Mouse (Mus musculus): ENCODE measurements around the gene Lipe. TPM values are rescaled to one million over a fixed set of nuclear protein-coding genes. Genes with fewer than 3 reads are reported as not detected.

Gene Lipe
- polyA plus RNA-seq, 3 experiments from 2014 or later = 9.0 to 11.0 (median 10.1) TPM

GRCm38 (mm10) chr7:25385850-25386555, 12.5 kb downstream of the Lipe start:
- peak; percentile 92 for ATAC-seq

GRCm38 (mm10) chr7:25385259-25385658, 13.3 kb downstream of the Lipe start:
- no peak for ATAC-seq

DNA sequence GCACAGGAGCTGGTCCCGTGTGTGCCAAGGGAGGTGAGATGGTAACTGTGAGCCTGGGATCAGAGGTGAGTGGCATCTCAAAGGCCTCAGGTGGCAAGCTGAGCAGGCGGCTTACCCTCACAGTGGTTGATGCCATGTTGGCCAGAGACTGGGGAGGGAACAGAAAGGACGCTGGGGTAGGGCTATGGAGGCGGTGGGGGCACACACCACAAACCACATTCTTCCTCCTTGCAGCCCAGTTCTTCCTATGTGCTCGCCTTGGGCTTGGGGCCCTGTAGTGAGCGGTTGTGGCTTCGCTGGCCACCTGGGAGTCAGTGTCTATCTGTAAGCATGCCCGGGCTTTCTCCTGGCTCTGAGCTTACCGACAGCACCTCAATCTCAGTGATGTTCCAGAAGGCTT, 13.7 kb downstream of the Lipe start:
- ATAC-seq = no peak

- no peak for ATAC-seq
These were observed 14.2 kb downstream of the Lipe start for GRCm38 (mm10) chr7:25384318-25384717.

- ATAC-seq = no peak
These were observed 14.6 kb downstream of the Lipe start for GRCm38 (mm10) chr7:25383891-25384290.

DNA sequence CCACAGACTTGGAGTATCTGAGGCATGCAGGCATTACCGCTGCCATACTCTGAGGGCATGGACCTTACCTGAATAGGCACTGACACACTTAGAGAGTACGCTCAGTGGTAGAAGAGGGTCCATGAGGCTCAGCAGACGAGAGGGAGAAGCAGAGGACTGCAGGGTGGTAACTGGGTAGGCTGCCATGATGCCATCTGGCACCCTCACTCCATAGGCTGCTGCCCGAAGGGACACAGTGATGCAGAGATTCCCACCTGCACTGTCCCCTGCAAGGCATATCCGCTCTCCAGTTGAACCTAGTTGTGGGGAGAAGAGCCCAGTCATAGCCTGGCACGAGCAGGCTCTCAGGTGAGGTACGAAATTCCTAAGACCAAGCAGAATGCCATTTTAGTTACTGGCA, 15.1 kb downstream of the Lipe start:
- ATAC-seq = no peak

DNA sequence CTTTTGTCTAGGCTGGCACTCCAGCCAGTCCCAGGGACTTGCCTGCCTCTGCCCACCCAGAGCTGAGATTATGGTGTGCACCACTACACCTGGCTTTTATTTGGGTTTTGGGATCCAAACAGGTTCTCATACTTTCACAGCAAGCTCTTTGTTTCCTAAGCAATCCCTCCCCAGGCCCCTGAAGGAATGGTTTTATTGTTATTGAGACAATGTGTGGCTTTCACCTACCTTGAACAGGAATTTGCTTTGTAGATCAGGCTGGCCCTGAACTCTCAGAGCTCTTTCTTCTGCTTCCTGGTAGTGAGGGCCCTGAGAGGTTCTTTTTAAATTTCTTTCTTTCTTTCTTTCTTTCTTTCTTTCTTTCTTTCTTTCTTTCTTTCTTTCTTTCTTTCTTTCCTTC, 16.0 kb downstream of the Lipe start:
- no peak for ATAC-seq

DNA sequence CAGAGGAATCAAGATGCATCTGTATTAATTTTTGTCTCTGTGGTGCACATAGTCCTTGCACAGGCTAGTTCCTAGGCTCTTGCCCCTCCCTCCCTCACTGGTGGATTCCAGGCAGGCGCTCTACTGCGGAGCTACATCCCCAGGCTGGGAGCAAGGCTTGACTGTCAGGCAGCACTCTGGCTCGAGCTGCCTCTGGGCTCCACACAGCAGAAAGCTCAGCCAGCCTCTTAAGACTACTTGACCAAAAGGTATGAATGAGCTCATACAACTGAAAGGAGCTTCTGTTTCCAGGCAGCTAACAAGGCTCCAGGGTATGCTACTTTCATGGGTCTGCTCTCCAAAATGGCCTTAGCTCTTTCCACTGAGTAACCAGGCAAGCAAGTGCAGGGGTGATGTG, 17.2 kb downstream of the Lipe start:
- ATAC-seq = no peak

DNA sequence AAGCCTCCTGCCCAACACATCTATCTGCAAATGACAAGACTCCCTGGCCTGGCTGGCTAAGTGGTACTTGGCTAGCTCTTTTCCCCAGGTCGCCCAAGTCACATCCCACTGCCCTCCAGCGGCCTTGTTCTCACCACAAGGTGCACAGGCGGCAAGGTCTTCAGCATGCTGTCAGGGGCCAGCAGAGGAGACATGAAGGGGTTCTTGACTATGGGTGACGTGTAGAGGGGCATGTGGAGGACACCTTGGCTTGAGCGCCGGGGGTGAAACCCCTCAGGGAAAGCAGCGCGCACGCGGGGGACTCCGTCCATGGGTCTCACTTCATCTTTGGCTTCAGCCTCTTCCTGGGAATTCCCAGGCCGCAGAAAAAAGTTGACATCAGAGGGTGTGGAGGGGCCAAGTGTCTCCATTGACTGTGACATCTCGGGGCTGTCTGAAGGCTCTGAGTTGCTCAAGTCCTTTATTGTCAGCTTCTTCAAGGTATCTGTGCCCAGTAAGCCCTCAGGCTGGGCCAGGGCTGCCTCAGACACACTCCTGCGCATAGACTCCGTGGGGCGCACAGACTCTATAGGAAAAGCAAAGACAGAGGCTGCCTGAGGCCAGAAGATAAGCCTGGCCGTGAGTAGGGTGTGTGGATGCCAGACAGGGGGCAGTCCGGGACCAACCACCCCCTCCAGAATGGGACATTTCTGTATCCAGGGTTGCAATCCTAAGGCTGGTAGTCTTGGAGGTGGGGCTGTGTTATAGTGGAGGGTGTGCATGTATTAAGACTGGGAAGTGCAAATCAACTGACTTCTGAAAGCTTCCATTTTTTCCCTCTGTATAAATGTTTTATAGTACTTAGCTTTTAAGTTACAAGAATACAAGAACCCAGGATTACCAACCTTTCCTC, 17.9 kb downstream of the Lipe start:
- ATAC-seq = no peak

DNA sequence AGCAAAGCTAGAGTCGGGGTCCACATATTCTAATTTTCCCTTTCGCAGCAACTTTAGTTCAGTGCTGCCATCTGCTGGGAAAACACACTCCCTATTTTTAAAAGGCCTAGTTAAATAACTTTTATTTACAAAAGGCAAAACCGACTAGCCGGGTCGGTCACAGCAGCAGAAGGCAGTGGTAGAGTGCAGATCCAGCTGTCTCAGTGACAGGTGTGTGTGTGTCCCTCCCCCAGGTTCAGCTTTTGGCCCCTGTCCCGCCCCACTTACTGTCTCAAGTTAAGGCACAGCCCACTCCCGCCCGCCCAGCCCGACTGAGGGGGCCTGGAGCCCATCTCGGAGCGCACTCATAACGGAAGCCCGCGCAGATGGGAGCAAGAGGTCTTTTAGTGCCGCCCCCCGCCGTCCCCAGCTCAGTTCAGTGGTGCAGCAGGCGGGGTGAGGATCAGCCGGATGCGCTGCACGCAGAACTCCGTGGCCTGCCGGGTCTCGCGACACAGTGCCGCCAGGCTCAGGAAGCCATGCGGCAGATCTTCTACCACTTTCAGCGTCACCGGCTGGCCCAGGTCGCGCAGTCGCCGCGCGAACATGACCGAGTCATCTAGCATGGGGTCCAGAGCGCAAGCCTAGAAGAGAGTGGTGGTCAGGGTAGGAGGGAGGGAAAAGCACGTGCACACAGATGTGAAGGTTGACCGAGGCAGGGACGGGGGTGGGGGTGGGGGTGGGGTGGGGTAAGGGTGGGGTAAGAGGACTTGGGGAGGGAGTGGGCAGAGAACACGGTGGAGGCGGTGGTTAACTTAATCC, 18.8 kb downstream of the Lipe start:
- ATAC-seq = peak; percentile 97

DNA sequence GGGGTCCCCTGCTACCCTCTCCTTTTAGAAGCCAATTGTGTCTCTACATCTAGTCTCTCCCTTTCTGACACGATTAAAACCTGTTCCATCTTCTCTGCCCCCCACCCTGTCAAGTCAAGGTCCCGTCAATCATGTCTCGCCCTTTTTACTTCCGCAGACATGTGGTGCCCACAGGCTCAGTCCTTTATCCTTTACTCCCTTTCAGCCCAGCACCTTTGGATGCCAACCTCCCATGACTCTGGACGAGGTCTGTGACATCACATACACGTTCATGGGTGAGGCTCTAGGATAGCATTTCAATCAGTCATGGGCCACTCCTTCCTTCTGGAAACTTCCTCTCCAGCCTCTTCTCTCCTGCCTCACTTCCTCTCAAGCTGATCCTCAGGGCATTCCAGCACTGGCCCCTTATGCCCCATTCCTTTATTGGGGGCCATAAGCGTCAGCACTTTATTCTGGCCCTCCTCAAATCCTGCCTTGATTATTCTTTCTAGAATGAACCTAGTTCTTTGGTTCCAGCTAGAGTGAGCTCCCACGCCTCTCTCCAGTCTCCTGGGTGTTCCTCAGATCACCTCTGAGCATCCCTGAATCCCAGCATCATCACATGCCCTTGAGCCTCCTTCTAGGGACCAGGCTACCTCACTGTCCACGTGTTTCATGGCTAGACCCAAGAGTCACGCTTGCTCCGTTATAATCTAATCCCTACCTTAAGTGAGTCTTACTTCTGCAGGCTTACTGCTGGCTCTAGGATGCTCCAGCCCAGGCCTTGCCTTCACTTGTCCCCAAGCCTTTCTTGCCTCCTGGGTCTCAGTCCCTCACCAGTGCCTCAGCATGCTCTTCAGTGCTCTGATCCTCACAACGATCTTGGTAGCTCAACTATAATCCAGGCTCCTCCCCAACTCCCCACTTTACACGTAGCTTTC, 20.1 kb downstream of the Lipe start:
- ATAC-seq = no peak

DNA sequence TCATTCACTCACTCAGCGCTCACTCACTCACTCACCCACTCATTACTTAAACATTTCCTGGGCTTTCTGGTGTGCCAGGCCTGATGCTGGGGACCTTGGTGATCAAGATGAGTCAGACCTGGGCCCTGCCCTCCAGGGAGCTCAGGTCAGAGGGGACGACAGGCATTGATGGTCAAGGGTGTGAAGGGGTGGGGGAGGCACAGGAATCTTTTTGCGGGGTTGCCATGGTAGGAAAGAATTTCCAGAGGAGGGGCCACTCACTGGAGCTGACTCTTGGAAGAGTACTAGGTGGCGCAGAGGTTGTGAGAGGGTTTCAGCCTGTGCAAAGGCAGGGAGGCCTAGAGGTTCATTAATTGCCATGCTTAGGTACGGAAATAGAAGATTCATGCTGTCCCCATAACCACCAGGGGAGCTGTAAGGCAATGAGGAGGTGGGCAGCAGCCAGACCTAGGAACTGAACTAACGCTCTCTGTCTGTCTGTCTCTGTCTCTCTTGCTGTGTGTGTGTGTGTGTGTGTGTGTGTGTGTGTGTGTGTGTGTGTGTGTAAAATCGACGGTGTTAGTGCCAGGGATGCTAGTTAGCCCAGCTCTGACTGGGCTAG, 21.3 kb downstream of the Lipe start:
- no peak for ATAC-seq

- ATAC-seq = no peak
These were observed 22.0 kb downstream of the Lipe start for GRCm38 (mm10) chr7:25376556-25376955.

DNA sequence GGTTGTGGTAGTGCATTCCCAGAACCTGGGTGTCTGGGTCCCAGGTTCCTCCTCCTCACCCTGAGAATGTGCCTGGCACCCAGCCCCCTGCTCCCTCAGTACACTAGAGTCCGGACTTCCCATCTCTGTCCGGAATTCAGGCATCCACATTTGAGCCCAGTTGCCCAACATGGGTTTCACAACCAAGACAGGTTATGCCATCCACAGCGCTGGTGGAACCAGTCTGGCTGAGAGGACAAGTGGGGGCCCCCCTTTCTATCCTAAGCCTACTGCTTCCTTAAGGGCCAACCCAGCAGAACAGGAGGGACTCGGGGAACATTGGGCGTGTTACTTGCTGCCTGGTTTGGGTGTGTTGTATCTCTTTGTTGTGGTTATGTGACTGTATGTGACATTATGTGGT, 26.1 kb downstream of the Lipe start:
- ATAC-seq = no peak

GRCm38 (mm10) chr7:25369058-25369749, 29.3 kb downstream of the Lipe start, which contains the start of gene Cnfn:
Gene Cnfn (minus strand): TSS chr7:25369724.
- no peak for ATAC-seq

GRCm38 (mm10) chr7:25368333-25368732, 30.2 kb downstream of the Lipe start:
- ATAC-seq = no peak

DNA sequence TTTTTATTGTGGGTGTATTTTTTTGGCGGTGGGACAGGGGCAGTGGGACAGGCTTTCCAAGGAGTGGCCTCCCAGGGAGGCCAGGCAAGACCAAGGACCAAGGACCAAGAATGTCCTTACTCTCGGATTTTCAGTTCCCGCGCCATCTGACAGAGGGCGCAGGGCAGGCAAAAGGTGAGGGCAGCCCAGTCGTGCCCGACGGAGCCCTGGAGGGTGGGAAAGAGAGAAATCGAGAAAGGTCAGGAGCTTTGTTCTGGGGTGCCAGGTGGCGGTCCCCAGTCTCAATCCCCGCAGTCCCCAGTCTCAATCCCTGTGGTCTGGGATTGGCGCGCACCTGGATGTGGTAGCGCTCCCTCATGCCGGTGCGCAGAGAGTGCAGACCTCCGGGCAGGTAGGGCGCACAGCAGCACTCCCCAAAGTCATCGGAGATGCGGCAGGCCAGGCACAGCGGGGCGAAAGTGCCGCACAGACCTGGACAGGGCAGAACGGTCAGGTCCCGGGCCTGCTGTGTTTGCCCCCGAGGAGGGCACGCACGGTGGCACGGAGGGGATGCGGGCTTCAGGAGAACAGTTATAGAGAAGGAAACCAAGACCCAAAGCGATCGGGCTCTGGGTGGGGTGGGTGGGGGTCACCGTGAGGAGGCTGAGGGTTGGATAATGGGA, 30.7 kb downstream of the Lipe start:
- no peak for ATAC-seq

DNA sequence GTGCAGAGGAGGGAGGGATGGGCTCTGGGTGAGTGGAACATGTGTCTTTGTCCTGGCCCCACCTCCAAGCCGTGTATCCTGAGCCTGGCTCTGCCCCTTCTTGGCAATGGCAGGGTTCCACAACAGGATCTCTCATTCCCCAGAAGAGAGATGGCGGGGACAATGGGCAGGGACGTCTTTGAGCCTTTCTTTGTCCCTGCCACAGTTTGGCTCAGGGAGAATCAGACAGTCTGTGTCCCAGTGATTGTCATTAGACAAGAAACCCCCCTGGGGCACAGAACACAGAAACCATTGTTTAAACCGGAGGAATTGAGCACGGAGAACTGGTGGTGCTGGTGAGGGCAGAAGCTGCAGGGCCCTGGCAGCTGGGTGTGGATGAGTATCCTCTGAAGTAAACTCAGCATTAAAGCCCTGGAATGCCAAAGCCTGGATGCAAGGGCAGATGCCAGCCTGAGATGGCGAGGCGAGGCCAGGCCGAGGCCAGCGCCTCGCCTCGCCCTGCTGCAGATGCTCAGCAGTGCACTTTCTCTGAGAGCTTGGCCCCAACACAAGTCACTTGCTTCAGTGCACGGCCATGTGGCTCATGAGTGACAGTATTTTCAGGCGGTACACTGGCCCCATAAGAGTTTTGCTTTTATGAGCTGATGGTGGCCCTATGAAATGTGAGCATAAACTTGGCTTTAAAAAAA, 32.4 kb downstream of the Lipe start:
- no peak for ATAC-seq

- no peak for ATAC-seq
These were observed 34.9 kb downstream of the Lipe start for GRCm38 (mm10) chr7:25363632-25364031.

- no peak for ATAC-seq
These were observed 35.4 kb downstream of the Lipe start for GRCm38 (mm10) chr7:25363151-25363550.
